Mouse (Mus musculus) hindbrain, postnatal 0 days (tissue): ENCODE measurements around the gene Oscar. TPM values are rescaled to one million over a fixed set of nuclear protein-coding genes. Genes with fewer than 3 reads are reported as not detected.
A peak's percentile ranks its signal among the peaks of the same experiment; 100 is the strongest.

Experiments used
- ATAC-seq: fragments of 200-750 bp; cut with Nextera tagmentation; 2 replicates; pipeline ENCODE4 v1.8.0; 2017; ENCODE audit warnings: mild to moderate bottlenecking, moderate TSS enrichment, moderate library complexity
- DNase-seq: peaks from one replicate; pipeline ENCODE4 v3.0.0-alpha.2; 2015; ENCODE audit warnings: low spot score
- H3K27ac ChIP-seq: fragments of 300-500 bp; sonication (generic); 2 replicates; pipeline ENCODE4 v1.5.1; 2014; ENCODE audit warnings: mild to moderate bottlenecking
- H3K27me3 ChIP-seq: fragments of 300-500 bp; sonication (generic); 2 replicates; pipeline ENCODE4 v1.6.1; 2014; ENCODE audit warnings: low read length, mixed read lengths; ENCODE audit not compliant: insufficient read depth
- H3K36me3 ChIP-seq: fragments of 300-500 bp; sonication (generic); 2 replicates; pipeline ENCODE4 v1.6.1; 2014; ENCODE audit warnings: low read length, mixed read lengths; ENCODE audit not compliant: insufficient read depth
- H3K4me1 ChIP-seq: fragments of 300-500 bp; sonication (generic); 2 replicates; pipeline ENCODE4 v1.6.1; 2014; ENCODE audit warnings: antibody characterized with exemption, low read length, mixed read lengths; ENCODE audit not compliant: insufficient read depth
- H3K4me2 ChIP-seq: fragments of 300-500 bp; sonication (generic); 2 replicates; pipeline ENCODE4 v1.6.1; 2014; ENCODE audit warnings: low read depth, mild to moderate bottlenecking, low read length, moderate library complexity, mixed read lengths
- H3K4me3 ChIP-seq: fragments of 300-500 bp; sonication (generic); 2 replicates; pipeline ENCODE4 v1.5.1; 2014; ENCODE audit warnings: low read length
- H3K9ac ChIP-seq: fragments of 300-500 bp; sonication (generic); replicated peaks from 2 replicates; pipeline ENCODE4 v1.6.1; 2014; ENCODE audit warnings: mild to moderate bottlenecking, low read length, moderate library complexity, mixed read lengths
- H3K9me3 ChIP-seq: fragments of 300-500 bp; sonication (generic); 2 replicates; pipeline ENCODE4 v1.6.1; 2016; ENCODE audit warnings: low read length, mixed read lengths
- CTCF ChIP-seq: IDR thresholded peaks from 2 replicates; pipeline ENCODE4 v1.5.1; 2016; ENCODE audit warnings: antibody characterized with exemption, control low read depth, low read depth
- WGBS: fragments of 180-500 bp; shearing (Covaris S2); extraction: QIAGEN DNeasy Blood & Tissue Kit; methylation state at CpG from one replicate; pipeline ENCODE4 v1.1.7; 2014; 5-methylcytosine and 5-hydroxymethylcytosine counted together
- polyA plus RNA-seq: library from polyadenylated mRNA; unstranded; fragments of >200 nt; fragmentation: Nextera tagmentation; extraction: Ambion mirVana; gene quantifications from 2 replicates; pipeline ENCODE4 v1.2.1, GENCODE M21; 2015
- total RNA-seq: library from RNA; depleted of rRNA; stranded (reverse); fragments of >200 nt; gene quantifications from 2 replicates; pipeline ENCODE4 v1.2.3, GENCODE M21; 2014

The Oscar gene
- total and polyA plus RNA-seq, 2 experiments from 2014 or later, result 0.60 to 1.1 TPM

- WGBS, result 69% methylated on average over 3 of the region's 3 CpGs
- peaks cover 18% of the 10 kb centered on the region for H3K36me3 ChIP-seq
- ATAC-seq, result no peak
- no peak overlapping the region; the same call in 1 of the 2 replicates for H3K27ac ChIP-seq
- H3K4me3 ChIP-seq, result peak overlapping the region; percentile 54
- peak overlapping the region; percentile 80 for H3K9ac ChIP-seq
- H3K9me3 ChIP-seq, result no peaks in the 10 kb centered on the region
- H3K4me1 ChIP-seq, result peaks cover 20% of the 10 kb centered on the region
- H3K27me3 ChIP-seq, result no peaks in the 10 kb centered on the region
- H3K4me2 ChIP-seq, result peak overlapping the region; percentile 98
- TF ChIP-seq CTCF, result no peak
- no peak for DNase-seq
These were observed 14.5 kb upstream of the Oscar start for GRCm38 (mm10) chr7:3630478-3630815.

GRCm38 (mm10) chr7:3629543-3630477 is 13.9 kb upstream of the Oscar start, which contains the start of the genes Tfpt and Prpf31:
Tfpt (minus strand) TSS chr7:3629929.
Prpf31 (plus strand) TSS chr7:3629985.
- TF ChIP-seq CTCF, result no peak
- Histone ChIP-seq H3K27me3 (no peaks in the 10 kb centered on the region), H3K4me2 (peak within 1 kb of the TSS; percentile 98), H3K9me3 (no peaks in the 10 kb centered on the region), H3K27ac (peak within 1 kb of the TSS; percentile 91), H3K4me3 (peak within 1 kb of the TSS; percentile 54), H3K9ac (peak within 1 kb of the TSS; percentile 80), H3K4me1 (peaks cover 20% of the 10 kb centered on the region), H3K36me3 (peaks cover 13% of the 10 kb centered on the region)
- 2% methylated on average over 47 of the region's 47 CpGs for WGBS
- ATAC-seq (peak; percentile 92), DNase-seq (peak; percentile 98)

- Histone ChIP-seq H3K4me2 (peak overlapping the region; percentile 98), H3K9me3 (no peaks in the 10 kb centered on the region), H3K9ac (peak overlapping the region; percentile 80), H3K36me3 (peaks cover 7% of the 10 kb centered on the region; the same call in 1 of the 2 replicates), H3K27ac (peak overlapping the region; percentile 91), H3K4me3 (peak overlapping the region; percentile 54), H3K4me1 (peaks cover 20% of the 10 kb centered on the region), H3K27me3 (no peaks in the 10 kb centered on the region)
- no peak for TF ChIP-seq CTCF
- DNase-seq, result no peak
- ATAC-seq, result peak; percentile 31; the same call in 1 of the 2 replicates
- 30% methylated on average over 4 of the region's 4 CpGs for WGBS
These were observed 13.1 kb upstream of the Oscar start for GRCm38 (mm10) chr7:3629030-3629429.

GRCm38 (mm10) chr7:3617242-3617995 is 1.5 kb upstream of the Oscar start, which contains the start of gene Ndufa3:
Ndufa3 (plus strand) TSS chr7:3617373.
- Histone ChIP-seq H3K27me3 (no peaks in the 10 kb centered on the region), H3K4me3 (peak within 1 kb of the TSS; percentile 86), H3K4me2 (peak within 1 kb of the TSS; percentile 82), H3K9me3 (no peaks in the 10 kb centered on the region), H3K36me3 (peaks cover 14% of the 10 kb centered on the region; the same call in 1 of the 2 replicates), H3K4me1 (peaks cover 5% of the 10 kb centered on the region; the same call in 1 of the 2 replicates), H3K27ac (peak within 1 kb of the TSS; percentile 87), H3K9ac (peak within 1 kb of the TSS; percentile 86)
- ATAC-seq (peak; percentile 96), DNase-seq (peak; percentile 97)
- TF ChIP-seq CTCF, result no peak; the same call in 1 of the 2 replicates
- WGBS, result 2% methylated on average over 32 of the region's 32 CpGs

GRCm38 (mm10) chr7:3616389-3617241 is 658 bp upstream of the Oscar start:
- peaks cover 14% of the 10 kb centered on the region; the same call in 1 of the 2 replicates for H3K36me3 ChIP-seq
- H3K9ac ChIP-seq, result no peak overlapping the region; the same call in 1 of the 2 replicates
- ATAC-seq (no peak; the same call in none of the 2 replicates), DNase-seq (no peak)
- H3K4me2 ChIP-seq, result peak overlapping the region; percentile 82; the same call in 1 of the 2 replicates
- 40% methylated on average over 6 of the region's 6 CpGs for WGBS
- TF ChIP-seq CTCF, result peak; percentile 78
- H3K9me3 ChIP-seq, result no peaks in the 10 kb centered on the region
- peaks cover 5% of the 10 kb centered on the region; the same call in 1 of the 2 replicates for H3K4me1 ChIP-seq
- no peak overlapping the region for H3K27ac ChIP-seq
- H3K4me3 ChIP-seq, result peak overlapping the region; percentile 86
- H3K27me3 ChIP-seq, result no peaks in the 10 kb centered on the region
